8 mouse cellular contexts compared by ENCODE assay signal in the genomic region with DNA sequence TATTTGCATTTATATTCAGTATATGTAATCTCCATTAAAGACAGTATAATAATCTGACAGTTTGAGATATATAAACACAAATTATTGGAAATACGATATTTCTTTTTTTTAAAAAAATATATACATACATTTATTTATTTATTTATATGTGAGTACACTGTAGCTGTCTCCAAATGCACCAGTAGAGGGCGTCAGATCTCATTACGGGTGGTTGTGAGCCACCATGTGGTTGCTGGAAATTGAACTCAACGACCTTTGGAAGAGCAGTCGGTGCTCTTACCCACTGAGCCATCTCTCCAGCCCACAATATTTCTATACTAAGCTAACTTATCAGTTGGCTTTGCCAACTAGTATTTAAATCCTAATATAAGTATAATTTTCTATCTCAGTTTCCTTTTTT. TPM values are rescaled to one million over a fixed set of nuclear protein-coding genes. Genes with fewer than 3 reads are reported as not detected.
DNase-seq lines count a peak whose midpoint lies in the region; ATAC-seq and TF ChIP-seq lines count a peak whose summit lies in the region.

No protein-coding gene starts in this region.

- H3K4me2 ChIP-seq in hindbrain, embryonic 11.5 days (replicated peaks; ENCODE audit: low read depth, low read length), result no peak overlapping the region
- no peak overlapping the region for H3K4me2 ChIP-seq in hindbrain, embryonic 16.5 days (ENCODE audit: low read length)
- H3K4me2 ChIP-seq in lung, postnatal 0 days (replicated peaks; ENCODE audit: low read depth, low read length), result no peak overlapping the region
- no peak overlapping the region for H3K4me2 ChIP-seq in intestine, embryonic 15.5 days (replicated peaks)

- H3K9me3 ChIP-seq in hindbrain, embryonic 11.5 days (ENCODE audit: control insufficient read depth, low read length), result no peaks in the 10 kb centered on the region
- no peaks in the 10 kb centered on the region for H3K9me3 ChIP-seq in hindbrain, embryonic 16.5 days (ENCODE audit: control insufficient read depth, low read length)
- no peaks in the 10 kb centered on the region for H3K9me3 ChIP-seq in lung, postnatal 0 days (ENCODE audit: low read length)
- H3K9me3 ChIP-seq in intestine, embryonic 15.5 days, result no peaks in the 10 kb centered on the region

- DNase-seq in hindbrain, embryonic 11.5 days (ENCODE audit: low spot score), result peak; percentile 40
- DNase-seq in CD4-positive helper T cell, adult 2 months (ENCODE audit: low read depth, low spot score), result peak; percentile 74
- DNase-seq in T-cell, adult 2 months (ENCODE audit: low spot score), result peak; percentile 63
- peak; percentile 36 for DNase-seq in lung, postnatal 0 days (ENCODE audit: low spot score)
- DNase-seq in layer of hippocampus, adult 9-10 months (ENCODE audit: low spot score), result no peak

- no peak overlapping the region for H3K9ac ChIP-seq in hindbrain, embryonic 11.5 days (ENCODE audit: low read depth, low read length)
- no peak overlapping the region for H3K9ac ChIP-seq in hindbrain, embryonic 16.5 days (ENCODE audit: low read depth, low read length)
- no peak overlapping the region for H3K9ac ChIP-seq in lung, postnatal 0 days (replicated peaks; ENCODE audit: low read depth)
- no peak overlapping the region for H3K9ac ChIP-seq in intestine, embryonic 15.5 days

- peak; percentile 56 for TF ChIP-seq CTCF in lung, postnatal 0 days (IDR thresholded peaks at IDR 0.05)

- no peak overlapping the region for H3K27ac ChIP-seq in hindbrain, embryonic 11.5 days (ENCODE audit: low read depth, low read length)
- H3K27ac ChIP-seq in hindbrain, embryonic 16.5 days (ENCODE audit: low read depth, low read length), result no peak overlapping the region
- H3K27ac ChIP-seq in lung, postnatal 0 days (ENCODE audit: low read length), result no peak overlapping the region
- no peak overlapping the region for H3K27ac ChIP-seq in intestine, embryonic 15.5 days

- H3K4me1 ChIP-seq in hindbrain, embryonic 11.5 days (replicated peaks; ENCODE audit: control insufficient read depth, insufficient read depth, low read length), result no peaks in the 10 kb centered on the region
- H3K4me1 ChIP-seq in hindbrain, embryonic 16.5 days (ENCODE audit: control insufficient read depth, insufficient read depth, low read depth, low read length), result no peaks in the 10 kb centered on the region
- no peaks in the 10 kb centered on the region for H3K4me1 ChIP-seq in lung, postnatal 0 days (ENCODE audit: insufficient read depth, low read depth, low read length)
- no peaks in the 10 kb centered on the region for H3K4me1 ChIP-seq in intestine, embryonic 15.5 days (replicated peaks)

- H3K27me3 ChIP-seq in hindbrain, embryonic 11.5 days (ENCODE audit: control insufficient read depth, insufficient read depth, low read length), result no peaks in the 10 kb centered on the region
- no peaks in the 10 kb centered on the region for H3K27me3 ChIP-seq in hindbrain, embryonic 16.5 days (replicated peaks; ENCODE audit: control insufficient read depth, insufficient read depth, low read length)
- no peaks in the 10 kb centered on the region for H3K27me3 ChIP-seq in lung, postnatal 0 days (replicated peaks; ENCODE audit: insufficient read depth, low read length)
- H3K27me3 ChIP-seq in intestine, embryonic 15.5 days (replicated peaks), result no peaks in the 10 kb centered on the region

- TF ChIP-seq EP300 in lung, postnatal 0 days (IDR thresholded peaks at IDR 0.05), result no peak

- no peak for ATAC-seq in hindbrain, embryonic 11.5 days (ENCODE audit: low FRiP score)
- no peak for ATAC-seq in hindbrain, embryonic 16.5 days
- ATAC-seq in lung, postnatal 0 days, result no peak
- no peak for ATAC-seq in intestine, embryonic 15.5 days
- no peak for ATAC-seq in cerebellum, adult (ENCODE audit: insufficient number of reproducible peaks, low FRiP score, low TSS enrichment)

- WGBS in hindbrain, embryonic 11.5 days, result 54% methylated on average over 5 of the region's 5 CpGs
- WGBS in hindbrain, embryonic 16.5 days, result 63% methylated on average over 5 of the region's 5 CpGs
- 50% methylated on average over 5 of the region's 5 CpGs for WGBS in lung, postnatal 0 days
- 65% methylated on average over 5 of the region's 5 CpGs for WGBS in intestine, embryonic 15.5 days

- H3K4me3 ChIP-seq in hindbrain, embryonic 11.5 days (ENCODE audit: low read depth, low read length), result no peak overlapping the region
- no peak overlapping the region for H3K4me3 ChIP-seq in hindbrain, embryonic 16.5 days (ENCODE audit: low read length)
- no peak overlapping the region for H3K4me3 ChIP-seq in lung, postnatal 0 days (ENCODE audit: low read depth, low read length)
- H3K4me3 ChIP-seq in intestine, embryonic 15.5 days (replicated peaks), result no peak overlapping the region

- H3K36me3 ChIP-seq in hindbrain, embryonic 11.5 days (ENCODE audit: control insufficient read depth, insufficient read depth, low read length), result 0 out of 2 replicates have a peak, but pooled peaks cover 2% of the 10 kb centered on the region
- H3K36me3 ChIP-seq in hindbrain, embryonic 16.5 days (ENCODE audit: control insufficient read depth, insufficient read depth, low read length), result peaks cover 28% of the 10 kb centered on the region
- H3K36me3 ChIP-seq in lung, postnatal 0 days (ENCODE audit: insufficient read depth, low read length), result peaks cover 26% of the 10 kb centered on the region
- peaks cover 16% of the 10 kb centered on the region for H3K36me3 ChIP-seq in intestine, embryonic 15.5 days

RNA-seq across cellular contexts. Expression of a gene that starts 6.2 kb away (rescaled TPM):
- polyA plus RNA-seq in hindbrain, embryonic 11.5 days (2014; fragmentation: Nextera tagmentation; extraction: Ambion mirVana), result 19.8 and 19.9 TPM in 2 replicates
- polyA plus RNA-seq in hindbrain, embryonic 16.5 days (2015; fragmentation: Nextera tagmentation; extraction: Ambion mirVana), result 18.0 and 22.1 TPM in 2 replicates
- 4.3 and 7.2 TPM in 2 replicates for polyA plus RNA-seq in lung, postnatal 0 days (2015; fragmentation: Nextera tagmentation; extraction: Ambion mirVana)
- polyA plus RNA-seq in intestine, embryonic 15.5 days (2015; fragmentation: Nextera tagmentation; extraction: Ambion mirVana), result 10.2 and 11.2 TPM in 2 replicates

RNA-seq across cellular contexts. Expression of a gene that starts 30.1 kb away (rescaled TPM):
- polyA plus RNA-seq in hindbrain, embryonic 11.5 days (2014; fragmentation: Nextera tagmentation; extraction: Ambion mirVana), result 130 and 139 TPM in 2 replicates
- 56.8 and 70.8 TPM in 2 replicates for polyA plus RNA-seq in hindbrain, embryonic 16.5 days (2015; fragmentation: Nextera tagmentation; extraction: Ambion mirVana)
- 34.6 and 42.7 TPM in 2 replicates for polyA plus RNA-seq in lung, postnatal 0 days (2015; fragmentation: Nextera tagmentation; extraction: Ambion mirVana)
- polyA plus RNA-seq in intestine, embryonic 15.5 days (2015; fragmentation: Nextera tagmentation; extraction: Ambion mirVana), result 56.2 and 68.8 TPM in 2 replicates

RNA-seq across cellular contexts. Expression of a gene that starts 33.0 kb away (rescaled TPM):
- 24.1 and 28.3 TPM in 2 replicates for polyA plus RNA-seq in hindbrain, embryonic 11.5 days (2014; fragmentation: Nextera tagmentation; extraction: Ambion mirVana)
- 36.7 and 38.2 TPM in 2 replicates for polyA plus RNA-seq in hindbrain, embryonic 16.5 days (2015; fragmentation: Nextera tagmentation; extraction: Ambion mirVana)
- 9.1 and 9.2 TPM in 2 replicates for polyA plus RNA-seq in lung, postnatal 0 days (2015; fragmentation: Nextera tagmentation; extraction: Ambion mirVana)
- polyA plus RNA-seq in intestine, embryonic 15.5 days (2015; fragmentation: Nextera tagmentation; extraction: Ambion mirVana), result 15.5 and 16.8 TPM in 2 replicates
